Mouse (Mus musculus): ENCODE data around the gene Mettl8.
A peak's percentile ranks its signal among the peaks of the same experiment; 100 is the strongest.

Gene Mettl8

GRCm38 (mm10) chr2:71033014-71033413 is 22.4 kb downstream of the Mettl8 start:
- no peak for DNase-seq (ENCODE audit: low spot score)

- DNase-seq (ENCODE audit: low spot score): no peak
Measured at GRCm38 (mm10) chr2:71031973-71032794, 23.2 kb downstream of the Mettl8 start.

GRCm38 (mm10) chr2:71030663-71031062 is 24.7 kb downstream of the Mettl8 start:
- DNase-seq (ENCODE audit: low spot score): no peak

GRCm38 (mm10) chr2:71027631-71028030 is 27.8 kb downstream of the Mettl8 start:
- no peak for DNase-seq (ENCODE audit: low spot score)

GRCm38 (mm10) chr2:71026787-71027186 is 28.6 kb downstream of the Mettl8 start:
- DNase-seq (ENCODE audit: low spot score): peak; percentile 66

- no peak for DNase-seq (ENCODE audit: low spot score)
Measured at GRCm38 (mm10) chr2:71025576-71026315, 29.6 kb downstream of the Mettl8 start.

GRCm38 (mm10) chr2:71023986-71024385 is 31.4 kb downstream of the Mettl8 start:
- no peak for DNase-seq (ENCODE audit: low spot score)

- DNase-seq (ENCODE audit: low spot score): no peak
Measured at GRCm38 (mm10) chr2:71022991-71023390, 32.4 kb downstream of the Mettl8 start.

- no peak for DNase-seq (ENCODE audit: low spot score)
Measured at GRCm38 (mm10) chr2:71020674-71021073, 34.7 kb downstream of the Mettl8 start.

GRCm38 (mm10) chr2:71019704-71020375 is 35.5 kb downstream of the Mettl8 start:
- no peak for DNase-seq (ENCODE audit: low spot score)

- DNase-seq (ENCODE audit: low spot score): no peak
Measured at GRCm38 (mm10) chr2:71019277-71019676, 36.1 kb downstream of the Mettl8 start.

- DNase-seq (ENCODE audit: low spot score): no peak
Measured at GRCm38 (mm10) chr2:71013521-71013920, 41.9 kb downstream of the Mettl8 start.

- no peak for DNase-seq (ENCODE audit: low spot score)
Measured at GRCm38 (mm10) chr2:71011816-71012215, 43.6 kb downstream of the Mettl8 start.

- DNase-seq (ENCODE audit: low spot score): no peak
Measured at GRCm38 (mm10) chr2:71004354-71004753, 51.0 kb downstream of the Mettl8 start.

- no peak for DNase-seq (ENCODE audit: low spot score)
Measured at GRCm38 (mm10) chr2:71002509-71002908, 52.9 kb downstream of the Mettl8 start.

- no peak for DNase-seq (ENCODE audit: low spot score)
Measured at GRCm38 (mm10) chr2:70998771-70999170, 56.6 kb downstream of the Mettl8 start.

GRCm38 (mm10) chr2:70996438-70996837 is 58.9 kb downstream of the Mettl8 start:
- DNase-seq (ENCODE audit: low spot score): no peak

- no peak for DNase-seq (ENCODE audit: low spot score)
Measured at GRCm38 (mm10) chr2:70995900-70996299, 59.5 kb downstream of the Mettl8 start.

GRCm38 (mm10) chr2:70993740-70994139 is 61.6 kb downstream of the Mettl8 start:
- no peak for DNase-seq (ENCODE audit: low spot score)

GRCm38 (mm10) chr2:70992715-70993114 is 62.7 kb downstream of the Mettl8 start:
- no peak for DNase-seq (ENCODE audit: low spot score)

- DNase-seq (ENCODE audit: low spot score): no peak
Measured at GRCm38 (mm10) chr2:70990196-70990595, 65.2 kb downstream of the Mettl8 start.
